Mouse (Mus musculus) cerebellum, adult 2 months (tissue): ENCODE measurements around the gene Twf2.

Experiments
- CTCF ChIP-seq: fragments of 200-500 bp; IDR thresholded peaks from 2 replicates; pipeline ENCODE4 v1.5.1; 2011; ENCODE audit warnings: low read depth, mild to moderate bottlenecking, control low read depth, low read length, moderate library complexity, borderline replicate concordance; ENCODE audit not compliant: insufficient read depth
- POLR2A ChIP-seq: fragments of 200-500 bp; IDR thresholded peaks from 2 replicates; pipeline ENCODE4 v1.6.1; 2011; ENCODE audit warnings: low read length, control low read depth, borderline replicate concordance; ENCODE audit not compliant: insufficient read depth

- TF ChIP-seq POLR2A: no peak
- TF ChIP-seq CTCF: no peak
Measured at GRCm38 (mm10) chr9:106157623-106157925, 45.3 kb upstream of the Twf2 start.
